Mouse (Mus musculus): ENCODE measurements at regions not wholly inside any gene's neighbourhood (a gene's known extent, or its start where the extent isn't known, plus 50 kb on each side); places are given as distances from the start of the nearest gene placed in this dataset.
A peak's percentile ranks its signal among the peaks of the same experiment; 100 is the strongest.

DNA sequence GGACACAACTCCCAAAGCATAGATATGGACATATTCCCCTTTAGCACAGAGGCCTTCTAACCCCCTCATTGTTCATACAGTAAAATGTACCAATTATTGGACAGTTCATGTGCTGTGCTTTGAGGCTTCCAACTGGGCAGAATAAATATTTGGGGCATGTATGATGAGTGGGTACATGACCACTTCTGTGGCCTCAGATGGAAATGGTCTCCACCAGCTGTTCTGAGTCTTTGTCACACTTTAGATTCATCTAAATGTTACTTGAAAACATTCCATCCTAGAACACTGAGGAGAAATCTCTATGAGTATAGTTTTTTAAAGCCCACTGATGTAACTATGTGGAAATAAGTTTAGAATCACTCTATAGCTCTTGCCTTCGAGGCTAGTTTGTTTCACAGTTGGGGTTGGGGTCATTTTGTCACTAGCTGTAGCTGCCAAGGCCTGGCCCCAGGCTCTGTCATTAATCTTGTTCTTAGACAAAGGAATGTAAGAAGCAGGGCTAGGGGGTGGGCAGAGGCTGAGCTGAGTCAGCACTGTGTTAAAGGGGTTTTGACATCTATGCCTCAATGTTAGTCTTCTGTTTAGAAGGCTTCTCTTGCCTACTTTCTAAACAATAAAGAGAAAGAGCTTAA is 69.0 kb upstream of the 1810046K07Rik start:
- no peak for TF ChIP-seq ZNF384 (IDR thresholded peaks at IDR 0.05; ENCODE audit: low read depth, low read length)
- TF ChIP-seq CHD2 (IDR thresholded peaks at IDR 0.05; ENCODE audit: low read depth, low read length) = no peak
- no peak for TF ChIP-seq ZC3H11A (IDR thresholded peaks at IDR 0.05; ENCODE audit: borderline replicate concordance, low read depth, low read length)
- TF ChIP-seq MAFK (IDR thresholded peaks at IDR 0.05; ENCODE audit: insufficient read depth, low read depth, low read length) = 0 out of 2 replicates have a peak, but pooled peaks have one; percentile 23
- no peak overlapping the region for H3K9ac ChIP-seq (ENCODE audit: insufficient read depth, low read depth, low read length, poor library complexity, severe bottlenecking)
- no peak overlapping the region for H3K4me3 ChIP-seq (ENCODE audit: insufficient read depth in 1 of 2, low read depth in 1 of 2, low read length in 2 of 2, poor library complexity in 1 of 2, severe bottlenecking in 1 of 2)
- in situ Hi-C loops (cut with MboI; ENCODE audit: low sequenced_read_pairs in 2 of 2, unreplicated experiment in 2 of 2) = no loop called here
- H3K36me3 ChIP-seq (ENCODE audit: control insufficient read depth, insufficient read depth, low read length, poor library complexity, severe bottlenecking) = no peaks in the 10 kb centered on the region
- H3K27ac ChIP-seq (ENCODE audit: insufficient read depth, low read depth, low read length, poor library complexity, severe bottlenecking) = no peak overlapping the region
- no peaks in the 10 kb centered on the region for H3K4me1 ChIP-seq (ENCODE audit: control insufficient read depth in 2 of 2, insufficient read depth in 2 of 2, low read length in 2 of 2, poor library complexity in 1 of 2)
- DNase-seq (ENCODE audit: low read depth, low spot score) = no peak
- no peaks in the 10 kb centered on the region for H3K9me3 ChIP-seq (ENCODE audit: control insufficient read depth, insufficient read depth, low read depth, low read length)

DNA sequence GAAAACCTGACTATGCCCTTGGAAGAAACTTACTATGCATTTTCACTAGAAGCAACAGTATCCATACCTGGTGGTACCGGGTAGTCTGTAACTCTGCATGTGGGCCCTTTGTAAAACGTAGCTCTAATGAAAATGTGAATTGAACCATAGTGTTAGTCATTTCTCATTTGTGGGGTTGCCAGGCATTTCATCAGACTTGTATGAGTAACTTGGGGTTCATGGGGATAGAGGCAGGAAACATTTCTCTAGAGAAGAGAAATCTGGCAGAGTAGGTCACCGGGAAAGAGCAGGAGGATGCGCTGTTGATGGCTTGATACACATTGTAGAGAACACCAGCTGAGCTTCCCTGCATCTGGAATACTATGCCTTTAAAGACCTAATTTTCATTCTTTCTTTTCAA is 70.2 kb upstream of the 1810046K07Rik start:
- Histone ChIP-seq H3K4me3 (ENCODE audit: insufficient read depth in 1 of 2, low read depth in 1 of 2, low read length in 2 of 2, poor library complexity in 1 of 2, severe bottlenecking in 1 of 2) (no peak overlapping the region), H3K9ac (ENCODE audit: insufficient read depth, low read depth, low read length, poor library complexity, severe bottlenecking) (no peak overlapping the region), H3K4me1 (ENCODE audit: control insufficient read depth in 2 of 2, insufficient read depth in 2 of 2, low read length in 2 of 2, poor library complexity in 1 of 2) (no peaks in the 10 kb centered on the region), H3K36me3 (ENCODE audit: control insufficient read depth, insufficient read depth, low read length, poor library complexity, severe bottlenecking) (no peaks in the 10 kb centered on the region), H3K9me3 (ENCODE audit: control insufficient read depth, insufficient read depth, low read depth, low read length) (no peaks in the 10 kb centered on the region), H3K27ac (ENCODE audit: insufficient read depth, low read depth, low read length, poor library complexity, severe bottlenecking) (no peak overlapping the region)
- in situ Hi-C loops (cut with MboI; ENCODE audit: low sequenced_read_pairs in 2 of 2, unreplicated experiment in 2 of 2) = no loop called here
- DNase-seq (ENCODE audit: low read depth, low spot score) = no peak
- TF ChIP-seq ZC3H11A (IDR thresholded peaks at IDR 0.05; ENCODE audit: borderline replicate concordance, low read depth, low read length) (no peak), CHD2 (IDR thresholded peaks at IDR 0.05; ENCODE audit: low read depth, low read length) (no peak), MAFK (IDR thresholded peaks at IDR 0.05; ENCODE audit: insufficient read depth, low read depth, low read length) (no peak), HCFC1 (IDR thresholded peaks at IDR 0.05; ENCODE audit: borderline replicate concordance, insufficient read depth, low read length) (no peak), ZNF384 (IDR thresholded peaks at IDR 0.05; ENCODE audit: low read depth, low read length) (no peak)

DNA sequence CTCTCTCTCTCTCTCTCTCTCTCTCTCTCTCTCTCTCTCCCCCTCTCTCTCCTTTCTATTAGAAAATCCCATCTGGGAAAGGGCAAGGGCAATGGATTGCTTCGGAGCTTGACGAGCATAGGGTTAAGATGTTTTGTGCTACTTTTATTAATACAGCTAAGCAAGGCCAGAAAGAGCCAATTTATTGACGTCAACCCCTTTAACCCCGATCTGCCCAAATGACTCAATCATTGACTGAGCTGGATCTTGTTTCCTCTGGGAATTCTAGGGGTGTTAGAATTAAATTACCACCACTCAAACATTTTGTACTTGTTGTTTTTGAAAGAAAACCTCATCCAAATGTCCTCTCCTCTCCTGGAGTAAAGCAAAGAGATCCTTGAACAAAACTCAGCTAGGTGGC is 70.6 kb upstream of the 1810046K07Rik start:
- Histone ChIP-seq H3K36me3 (ENCODE audit: control insufficient read depth, insufficient read depth, low read length, poor library complexity, severe bottlenecking) (no peaks in the 10 kb centered on the region), H3K27ac (ENCODE audit: insufficient read depth, low read depth, low read length, poor library complexity, severe bottlenecking) (no peak overlapping the region), H3K9me3 (ENCODE audit: control insufficient read depth, insufficient read depth, low read depth, low read length) (no peaks in the 10 kb centered on the region), H3K4me1 (ENCODE audit: control insufficient read depth in 2 of 2, insufficient read depth in 2 of 2, low read length in 2 of 2, poor library complexity in 1 of 2) (no peaks in the 10 kb centered on the region), H3K4me3 (ENCODE audit: insufficient read depth in 1 of 2, low read depth in 1 of 2, low read length in 2 of 2, poor library complexity in 1 of 2, severe bottlenecking in 1 of 2) (no peak overlapping the region), H3K9ac (ENCODE audit: insufficient read depth, low read depth, low read length, poor library complexity, severe bottlenecking) (no peak overlapping the region)
- in situ Hi-C loops (cut with MboI; ENCODE audit: low sequenced_read_pairs in 2 of 2, unreplicated experiment in 2 of 2) = no loop called here
- DNase-seq (ENCODE audit: low read depth, low spot score) = no peak
- TF ChIP-seq HCFC1 (IDR thresholded peaks at IDR 0.05; ENCODE audit: borderline replicate concordance, insufficient read depth, low read length) (no peak), CHD2 (IDR thresholded peaks at IDR 0.05; ENCODE audit: low read depth, low read length) (no peak), MAFK (IDR thresholded peaks at IDR 0.05; ENCODE audit: insufficient read depth, low read depth, low read length) (no peak), ZNF384 (IDR thresholded peaks at IDR 0.05; ENCODE audit: low read depth, low read length) (no peak), ZC3H11A (IDR thresholded peaks at IDR 0.05; ENCODE audit: borderline replicate concordance, low read depth, low read length) (no peak)

DNA sequence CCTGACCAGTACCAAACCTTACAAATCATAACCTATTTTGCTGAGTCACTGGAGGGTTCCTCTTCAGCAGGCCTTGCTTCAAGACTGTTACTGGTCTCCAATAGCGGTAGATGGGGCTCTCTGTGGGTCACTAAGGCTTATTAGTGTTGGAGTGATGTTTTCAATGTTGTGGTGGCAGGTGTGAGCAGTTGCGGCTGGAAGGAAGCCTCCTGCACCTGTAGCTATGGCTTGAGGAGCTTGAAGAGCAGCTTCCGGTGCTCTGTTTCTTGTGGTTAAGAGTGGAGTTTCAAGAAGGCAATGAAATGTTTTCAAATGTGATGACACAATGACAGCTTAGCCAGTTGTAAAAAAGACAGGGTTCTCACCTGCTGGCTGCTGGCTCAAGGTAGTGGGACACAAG is 73.1 kb upstream of the 1810046K07Rik start:
- no peaks in the 10 kb centered on the region for H3K4me1 ChIP-seq (ENCODE audit: control insufficient read depth in 2 of 2, insufficient read depth in 2 of 2, low read length in 2 of 2, poor library complexity in 1 of 2)
- no peaks in the 10 kb centered on the region for H3K9me3 ChIP-seq (ENCODE audit: control insufficient read depth, insufficient read depth, low read depth, low read length)
- H3K4me3 ChIP-seq (ENCODE audit: insufficient read depth in 1 of 2, low read depth in 1 of 2, low read length in 2 of 2, poor library complexity in 1 of 2, severe bottlenecking in 1 of 2) = no peak overlapping the region
- H3K27ac ChIP-seq (ENCODE audit: insufficient read depth, low read depth, low read length, poor library complexity, severe bottlenecking) = no peak overlapping the region
- H3K36me3 ChIP-seq (ENCODE audit: control insufficient read depth, insufficient read depth, low read length, poor library complexity, severe bottlenecking) = no peaks in the 10 kb centered on the region
- in situ Hi-C loops (cut with MboI; ENCODE audit: low sequenced_read_pairs in 2 of 2, unreplicated experiment in 2 of 2) = no loop called here
- DNase-seq (ENCODE audit: low read depth, low spot score) = no peak
- H3K9ac ChIP-seq (ENCODE audit: insufficient read depth, low read depth, low read length, poor library complexity, severe bottlenecking) = no peak overlapping the region
- TF ChIP-seq MAFK (IDR thresholded peaks at IDR 0.05; ENCODE audit: insufficient read depth, low read depth, low read length) = no peak

DNA sequence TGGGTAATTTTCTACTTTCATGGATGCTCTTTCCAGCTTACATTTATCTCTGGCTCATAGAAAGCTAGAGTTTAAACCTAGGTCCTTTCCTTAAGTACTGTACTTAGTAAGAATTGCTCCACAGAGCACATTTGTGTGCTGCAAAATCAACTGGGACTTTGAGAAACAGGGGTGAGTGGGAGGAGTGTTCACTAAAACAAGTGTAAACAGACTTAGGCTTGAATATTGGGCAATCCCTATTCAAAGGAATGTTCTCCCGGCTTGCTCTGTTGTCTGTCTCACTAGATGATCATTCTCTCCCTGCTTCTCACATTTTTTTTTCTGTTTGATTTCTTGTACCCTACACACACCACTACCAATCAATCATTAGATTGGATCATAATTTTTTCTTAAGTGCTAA is 79.3 kb upstream of the 1810046K07Rik start:
- DNase-seq (ENCODE audit: low read depth, low spot score) = no peak
- Histone ChIP-seq H3K9me3 (ENCODE audit: control insufficient read depth, insufficient read depth, low read depth, low read length) (no peaks in the 10 kb centered on the region), H3K9ac (ENCODE audit: insufficient read depth, low read depth, low read length, poor library complexity, severe bottlenecking) (no peak overlapping the region), H3K4me1 (ENCODE audit: control insufficient read depth in 2 of 2, insufficient read depth in 2 of 2, low read length in 2 of 2, poor library complexity in 1 of 2) (no peaks in the 10 kb centered on the region), H3K4me3 (ENCODE audit: insufficient read depth in 1 of 2, low read depth in 1 of 2, low read length in 2 of 2, poor library complexity in 1 of 2, severe bottlenecking in 1 of 2) (no peak overlapping the region), H3K27ac (ENCODE audit: insufficient read depth, low read depth, low read length, poor library complexity, severe bottlenecking) (no peak overlapping the region), H3K36me3 (ENCODE audit: control insufficient read depth, insufficient read depth, low read length, poor library complexity, severe bottlenecking) (no peaks in the 10 kb centered on the region)
- in situ Hi-C loops (cut with MboI; ENCODE audit: low sequenced_read_pairs in 2 of 2, unreplicated experiment in 2 of 2) = no loop called here
- TF ChIP-seq ZNF384 (IDR thresholded peaks at IDR 0.05; ENCODE audit: low read depth, low read length) (no peak), MAFK (IDR thresholded peaks at IDR 0.05; ENCODE audit: insufficient read depth, low read depth, low read length) (no peak), CHD2 (IDR thresholded peaks at IDR 0.05; ENCODE audit: low read depth, low read length) (no peak), ZC3H11A (IDR thresholded peaks at IDR 0.05; ENCODE audit: borderline replicate concordance, low read depth, low read length) (no peak), HCFC1 (IDR thresholded peaks at IDR 0.05; ENCODE audit: borderline replicate concordance, insufficient read depth, low read length) (no peak)
